Mouse (Mus musculus): ENCODE measurements around the gene Sox30. TPM values are rescaled to one million over a fixed set of nuclear protein-coding genes. Genes with fewer than 3 reads are reported as not detected.

Sox30 gene
- polyA plus RNA-seq, 1 experiment from 2014 or later, result 0.23 TPM

Other genes with a start within 250 kb of the Sox30 start
- gene Clint1, start 128.3 kb upstream of the Sox30 start, polyA plus RNA-seq (2015; fragmentation: Nextera tagmentation; extraction: Ambion mirVana), result 82.3 and 87.6 TPM in 2 replicates
- gene Lsm11, start 35.4 kb upstream of the Sox30 start, polyA plus RNA-seq (2015; fragmentation: Nextera tagmentation; extraction: Ambion mirVana), result 5.2 and 5.4 TPM in 2 replicates
- 12.2 and 13.0 TPM in 2 replicates for gene Thg1l, start 24.8 kb upstream of the Sox30 start, polyA plus RNA-seq (2015; fragmentation: Nextera tagmentation; extraction: Ambion mirVana)
- gene Gm12166, start 72.0 kb downstream of the Sox30 start, polyA plus RNA-seq (2015; fragmentation: Nextera tagmentation; extraction: Ambion mirVana), result 3.9 and 7.7 TPM in 2 replicates
- 13.4 and 14.1 TPM in 2 replicates for gene Adam19, start 75.7 kb downstream of the Sox30 start, polyA plus RNA-seq (2015; fragmentation: Nextera tagmentation; extraction: Ambion mirVana)
- 7.1 and 9.5 TPM in 2 replicates for gene Nipal4, start 186.2 kb downstream of the Sox30 start, polyA plus RNA-seq (2015; fragmentation: Nextera tagmentation; extraction: Ambion mirVana)